Mouse (Mus musculus) liver, embryonic 14.5 days (tissue): Measurements from ENCODE around the gene Nktr. TPM values are rescaled to one million over a fixed set of nuclear protein-coding genes. Genes with fewer than 3 reads are reported as not detected.

ENCODE experiments used
- ATAC-seq: fragments of 200-750 bp; cut with Nextera tagmentation; 2 replicates; pipeline ENCODE4 v1.8.0; 2017; ENCODE audit warnings: moderate number of reproducible peaks, mild to moderate bottlenecking, moderate library complexity; ENCODE audit not compliant: insufficient read depth
- DNase-seq, 3 experiments: peaks; one replicate each; pipeline ENCODE4 v3.0.0-alpha.2; 2012 to 2013; ENCODE audit warnings: low read depth in 3 of 3, low spot score in 3 of 3
- H3K27ac ChIP-seq: fragments of 300-500 bp; sonication (generic); 2 replicates; pipeline ENCODE4 v1.5.1; 2014; ENCODE audit warnings: moderate library complexity, mild to moderate bottlenecking, control low read depth, inconsistent platforms
- H3K27me3 ChIP-seq: fragments of 300-500 bp; sonication (generic); 2 replicates; pipeline ENCODE4 v1.6.1; 2014; ENCODE audit warnings: mild to moderate bottlenecking, low read length, moderate library complexity; ENCODE audit not compliant: control insufficient read depth, insufficient read depth
- H3K36me3 ChIP-seq: fragments of 300-500 bp; sonication (generic); replicated peaks from 2 replicates; pipeline ENCODE4 v1.6.1; 2014; ENCODE audit warnings: low read depth; ENCODE audit not compliant: control insufficient read depth, insufficient read depth
- H3K4me1 ChIP-seq, 2 experiments: fragments of 200-500 bp in 1 of 2; fragments of 300-500 bp in 1 of 2; sonication (generic) in 1 of 2; replicated peaks; 2 replicates each; pipeline ENCODE4 v1.6.1; 2012 to 2014; ENCODE audit warnings: antibody characterized with exemption in 1 of 2, inconsistent platforms in 1 of 2, low read length in 1 of 2; ENCODE audit not compliant: control insufficient read depth in 2 of 2, insufficient read depth in 2 of 2
- H3K4me2 ChIP-seq: fragments of 300-500 bp; sonication (generic); 2 replicates; pipeline ENCODE4 v1.6.1; 2014; ENCODE audit warnings: low read depth, mild to moderate bottlenecking, control low read depth, moderate library complexity
- H3K4me3 ChIP-seq, 2 experiments: fragments of 200-500 bp in 1 of 2; fragments of 300-500 bp in 1 of 2; sonication (generic) in 1 of 2; 2 replicates each; pipeline ENCODE4 v1.5.1; 2012 to 2014; ENCODE audit warnings: low read depth in 2 of 2, low read length in 2 of 2, mild to moderate bottlenecking in 2 of 2, control low read depth in 1 of 2, inconsistent platforms in 1 of 2, moderate library complexity in 1 of 2; ENCODE audit not compliant: insufficient read depth in 1 of 2
- H3K9ac ChIP-seq: fragments of 300-500 bp; sonication (generic); replicated peaks from 2 replicates; pipeline ENCODE4 v1.6.1; 2014; ENCODE audit warnings: mild to moderate bottlenecking, control low read depth, moderate library complexity
- H3K9me3 ChIP-seq: fragments of 300-500 bp; sonication (generic); 2 replicates; pipeline ENCODE4 v1.6.1; 2016; ENCODE audit warnings: low read length, mixed read lengths; ENCODE audit not compliant: control insufficient read depth
- CTCF ChIP-seq: IDR thresholded peaks from 2 replicates; pipeline ENCODE4 v1.5.1; 2016; ENCODE audit warnings: antibody characterized with exemption, low read depth, control low read depth
- EP300 ChIP-seq: IDR thresholded peaks from 2 replicates; pipeline ENCODE4 v1.6.1; 2016; ENCODE audit warnings: antibody characterized with exemption, low read depth
- WGBS: fragments of 180-500 bp; shearing (Covaris S2); extraction: QIAGEN DNeasy Blood & Tissue Kit; methylation state at CpG from one replicate; pipeline ENCODE4 v1.1.7; 2014; ENCODE audit not compliant: insufficient replicate concordance; 5-methylcytosine and 5-hydroxymethylcytosine counted together
- polyA plus RNA-seq, 2 experiments: library from polyadenylated mRNA; depleted of rRNA in 1 of 2; stranded (reverse) in 1 of 2; unstranded in 1 of 2; fragments of >200 nt; fragmentation: Nextera tagmentation in 1 of 2; extraction: Ambion mirVana in 1 of 2; gene quantifications; 2 replicates each; pipeline versions ENCODE4 v1.2.1 to v1.2.3; 2012 to 2014

The Nktr gene
- polyA plus RNA-seq, 2 experiments: 18.5 to 41.5 TPM

- Histone ChIP-seq H3K27ac (no peak overlapping the region), H3K9me3 (no peaks in the 10 kb centered on the region), H3K4me1 (no peaks in the 10 kb centered on the region), H3K4me3 (no peak overlapping the region), H3K9ac (no peak overlapping the region), H3K36me3 (no peaks in the 10 kb centered on the region), H3K4me2 (no peak overlapping the region), H3K27me3 (peaks cover 18% of the 10 kb centered on the region)
- ATAC-seq: no peak
- no peak for DNase-seq
- 60% methylated on average over 10 of the region's 10 CpGs for WGBS
- TF ChIP-seq EP300 (no peak), CTCF (no peak)
These were observed 57.0 kb downstream of the Nktr start for GRCm38 (mm10) chr9:121775951-121776350.

GRCm38 (mm10) chr9:121776511-121776910 is 57.5 kb downstream of the Nktr start:
- TF ChIP-seq EP300: no peak
- no peak for TF ChIP-seq CTCF
- Histone ChIP-seq H3K27me3 (peaks cover 18% of the 10 kb centered on the region), H3K36me3 (no peaks in the 10 kb centered on the region), H3K9ac (no peak overlapping the region), H3K4me3 (no peak overlapping the region), H3K4me2 (no peak overlapping the region), H3K27ac (no peak overlapping the region), H3K9me3 (no peaks in the 10 kb centered on the region), H3K4me1 (no peaks in the 10 kb centered on the region)
- ATAC-seq (no peak), DNase-seq (no peak)
- WGBS: 53% methylated on average over 7 of the region's 7 CpGs

GRCm38 (mm10) chr9:121777484-121778065 is 58.6 kb downstream of the Nktr start, which contains the start of gene Klhl40:
TSS of gene Klhl40 (plus strand) at chr9:121777607.
- Histone ChIP-seq H3K4me3 (no peak within 1 kb of the TSS), H3K4me2 (no peak within 1 kb of the TSS), H3K36me3 (no peaks in the 10 kb centered on the region), H3K27ac (no peak within 1 kb of the TSS), H3K4me1 (no peaks in the 10 kb centered on the region), H3K27me3 (peaks cover 18% of the 10 kb centered on the region), H3K9me3 (no peaks in the 10 kb centered on the region), H3K9ac (no peak within 1 kb of the TSS)
- TF ChIP-seq CTCF: no peak
- TF ChIP-seq EP300: no peak
- WGBS: 14% methylated on average over 30 of the region's 30 CpGs
- DNase-seq: no peak
- no peak for ATAC-seq

GRCm38 (mm10) chr9:121778066-121778624 is 59.2 kb downstream of the Nktr start:
- Histone ChIP-seq H3K36me3 (no peaks in the 10 kb centered on the region), H3K4me3 (no peak overlapping the region), H3K27me3 (peaks cover 18% of the 10 kb centered on the region), H3K27ac (no peak overlapping the region), H3K9me3 (no peaks in the 10 kb centered on the region), H3K4me2 (no peak overlapping the region), H3K9ac (no peak overlapping the region), H3K4me1 (no peaks in the 10 kb centered on the region)
- ATAC-seq (no peak), DNase-seq (no peak)
- 12% methylated on average over 54 of the region's 54 CpGs for WGBS
- TF ChIP-seq EP300 (no peak), CTCF (no peak)

GRCm38 (mm10) chr9:121784801-121785200 is 65.8 kb downstream of the Nktr start:
- no peaks in the 10 kb centered on the region for H3K4me1 ChIP-seq
- H3K27me3 ChIP-seq: no peaks in the 10 kb centered on the region
- no peak for TF ChIP-seq CTCF
- TF ChIP-seq EP300: no peak
- no peak overlapping the region for H3K27ac ChIP-seq
- H3K9ac ChIP-seq: no peak overlapping the region
- no peaks in the 10 kb centered on the region for H3K9me3 ChIP-seq
- H3K4me3 ChIP-seq: no peak overlapping the region
- DNase-seq (no peak), ATAC-seq (no peak)
- no peaks in the 10 kb centered on the region for H3K36me3 ChIP-seq
- 71% methylated on average over 12 of the region's 12 CpGs for WGBS
- no peak overlapping the region for H3K4me2 ChIP-seq
